ENCODE assay signal across 8 mouse cellular contexts in the genomic region with DNA sequence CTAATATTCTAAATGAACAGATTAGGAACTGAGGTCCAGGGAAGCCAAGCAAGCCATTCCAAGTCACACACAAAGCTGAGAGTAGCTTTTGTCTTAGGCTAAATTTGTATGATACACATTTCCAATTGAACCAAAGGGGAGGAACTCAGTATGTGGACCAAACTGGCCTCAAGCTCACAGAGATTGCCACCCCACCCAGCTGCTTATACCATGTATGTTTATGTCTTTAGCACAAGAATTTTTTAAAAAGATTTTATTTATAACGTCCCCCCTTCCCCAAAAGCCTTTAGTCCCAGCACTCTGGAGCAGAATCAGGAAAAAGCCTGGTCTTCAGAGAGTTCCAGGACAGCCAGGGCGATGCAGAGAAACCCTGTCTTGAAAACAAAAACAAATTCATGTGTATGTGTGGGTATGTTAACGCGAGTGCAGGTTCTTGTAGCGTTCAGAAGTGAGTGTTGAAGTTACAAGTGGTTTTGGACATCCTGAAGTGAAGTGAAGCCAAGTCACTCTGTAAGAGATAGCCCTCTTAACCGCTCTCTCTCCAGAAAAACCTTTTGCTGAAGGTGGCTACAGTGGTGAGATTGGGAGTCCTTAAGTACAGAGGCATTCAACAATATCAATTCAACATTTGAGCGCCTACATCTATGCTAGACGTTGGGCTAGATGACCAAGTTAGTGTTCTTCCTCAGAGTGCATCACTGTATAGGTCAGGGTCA. TPM values are rescaled to one million over a fixed set of nuclear protein-coding genes. Genes with fewer than 3 reads are reported as not detected.
DNase-seq lines count a peak whose midpoint lies in the region; ATAC-seq and TF ChIP-seq lines count a peak whose summit lies in the region.

No protein-coding gene starts in this region.

- no peak for TF ChIP-seq POLR2A in liver, adult 2 months (IDR thresholded peaks at IDR 0.05; ENCODE audit: extremely low read depth, insufficient read depth, low read length)

- no peak for ATAC-seq in forebrain, embryonic 11.5 days (replicated peaks; ENCODE audit: low FRiP score)
- no peak for ATAC-seq in stomach, embryonic 16.5 days (ENCODE audit: insufficient read depth, low FRiP score)

- no peak for TF ChIP-seq CTCF in liver, adult 2 months (IDR thresholded peaks at IDR 0.05; ENCODE audit: low read depth, low read length)

- H3K36me3 ChIP-seq in forebrain, embryonic 11.5 days (ENCODE audit: control insufficient read depth, insufficient read depth, low read length): no peaks in the 10 kb centered on the region
- H3K36me3 ChIP-seq in liver, adult 2 months (ENCODE audit: control insufficient read depth, insufficient read depth, low read length): no peaks in the 10 kb centered on the region
- H3K36me3 ChIP-seq in stomach, embryonic 16.5 days (ENCODE audit: control insufficient read depth, insufficient read depth, low read length): no peaks in the 10 kb centered on the region

- H3K4me3 ChIP-seq in forebrain, embryonic 11.5 days (ENCODE audit: low read depth, low read length): peak overlapping the region; percentile 93
- H3K4me3 ChIP-seq in liver, adult 2 months (ENCODE audit: insufficient read depth, low read depth, low read length): peak overlapping the region; percentile 86; the same call in 1 of the 2 replicates
- peak overlapping the region; percentile 64 for H3K4me3 ChIP-seq in stomach, embryonic 16.5 days (replicated peaks; ENCODE audit: low read length)

- H3K27me3 ChIP-seq in forebrain, embryonic 11.5 days (ENCODE audit: control insufficient read depth, insufficient read depth, low read length): no peaks in the 10 kb centered on the region
- H3K27me3 ChIP-seq in liver, adult 2 months (ENCODE audit: control insufficient read depth, insufficient read depth, low read length): no peaks in the 10 kb centered on the region
- no peaks in the 10 kb centered on the region for H3K27me3 ChIP-seq in stomach, embryonic 16.5 days (ENCODE audit: control insufficient read depth, insufficient read depth, low read length)

- H3K79me2 ChIP-seq in liver, adult 2 months (ENCODE audit: control insufficient read depth, insufficient read depth, low read length): peaks cover 8% of the 10 kb centered on the region; the same call in 1 of the 2 replicates

- WGBS in forebrain, embryonic 11.5 days: 34% methylated on average over 8 of the region's 8 CpGs
- 49% methylated on average over 8 of the region's 8 CpGs for WGBS in liver, adult 2 months
- WGBS in stomach, embryonic 16.5 days: 38% methylated on average over 8 of the region's 8 CpGs

- no peaks in the 10 kb centered on the region for H3K9me3 ChIP-seq in forebrain, embryonic 11.5 days (ENCODE audit: control insufficient read depth, low read length)
- H3K9me3 ChIP-seq in stomach, embryonic 16.5 days (replicated peaks; ENCODE audit: control insufficient read depth, low read length): no peaks in the 10 kb centered on the region

- peak; percentile 30 to 44 for DNase-seq in spleen, postnatal 10 days (ENCODE audit: low spot score in 2 of 2)
- DNase-seq in spleen, adult 12 weeks (ENCODE audit: low spot score): no peak
- DNase-seq in forebrain, embryonic 11.5 days (ENCODE audit: low spot score): no peak
- no peak for DNase-seq in liver, adult 2 months (ENCODE audit: extremely low read depth, low read depth, low spot score)
- no peak for DNase-seq in embryo, embryonic 11 days
- no peak for DNase-seq in cerebellum, postnatal 4 days (ENCODE audit: low spot score in 2 of 2)
- no peak for DNase-seq in layer of hippocampus, adult 11-12 months (ENCODE audit: low spot score)

- peak overlapping the region; percentile 97 for H3K9ac ChIP-seq in forebrain, embryonic 11.5 days (ENCODE audit: low read length)
- peak overlapping the region; percentile 38 for H3K9ac ChIP-seq in liver, adult 2 months (ENCODE audit: low read depth, low read length)
- H3K9ac ChIP-seq in stomach, embryonic 16.5 days (ENCODE audit: low read length): peak overlapping the region; percentile 87

- peak overlapping the region; percentile 95 for H3K27ac ChIP-seq in forebrain, embryonic 11.5 days (ENCODE audit: low read depth, low read length)
- no peak overlapping the region for H3K27ac ChIP-seq in liver, adult 2 months (replicated peaks; ENCODE audit: insufficient read depth, low read depth, low read length)
- no peak overlapping the region for H3K27ac ChIP-seq in stomach, embryonic 16.5 days (ENCODE audit: low read length)

- H3K4me2 ChIP-seq in forebrain, embryonic 11.5 days (ENCODE audit: low read depth, low read length, severe bottlenecking): peak overlapping the region; percentile 92
- peak overlapping the region; percentile 62 for H3K4me2 ChIP-seq in stomach, embryonic 16.5 days (ENCODE audit: low read depth, low read length)

- peaks cover 4% of the 10 kb centered on the region; the same call in 1 of the 2 replicates for H3K4me1 ChIP-seq in forebrain, embryonic 11.5 days (replicated peaks; ENCODE audit: control insufficient read depth, insufficient read depth, low read length)
- peaks cover 5% of the 10 kb centered on the region for H3K4me1 ChIP-seq in liver, adult 2 months (ENCODE audit: control insufficient read depth, insufficient read depth, low read length)
- peaks cover 14% of the 10 kb centered on the region; the same call in 1 of the 2 replicates for H3K4me1 ChIP-seq in stomach, embryonic 16.5 days (ENCODE audit: control insufficient read depth, insufficient read depth, low read length)

RNA-seq across cellular contexts. Expression of a gene that starts 0.9 kb away (rescaled TPM):
- 41.7 and 44.0 TPM in 2 replicates for polyA plus RNA-seq in forebrain, embryonic 11.5 days (2014; fragmentation: Nextera tagmentation; extraction: Ambion mirVana)
- total RNA-seq in liver, adult 2 months (2014; rRNA removed): 30.9 and 32.0 TPM in 2 replicates
- polyA plus RNA-seq in liver, adult 2 months (2012; rRNA removed): 4.5 and 5.6 TPM in 2 replicates
- 20.0 and 22.1 TPM in 2 replicates for polyA plus RNA-seq in stomach, embryonic 16.5 days (2015; fragmentation: Nextera tagmentation; extraction: Ambion mirVana)

Comparison
In these comparisons a context has a peak if more than half of its experiments do, and no peak if none do; other contexts are left out.
1. DNase-seq: peak in spleen, postnatal 10 days (2 of 2); none in spleen, adult 12 weeks (single experiment), forebrain, embryonic 11.5 days (single experiment), liver, adult 2 months (single experiment), embryo, embryonic 11 days (single experiment), cerebellum, postnatal 4 days (0 of 2) and layer of hippocampus, adult 11-12 months (single experiment).
2. H3K9ac ChIP-seq: peak in every context shown above with its lines; median percentile 97 in forebrain, embryonic 11.5 days; 87 in stomach, embryonic 16.5 days; 38 in liver, adult 2 months.
3. Peak in every context shown above with its lines, with median percentiles within 50 percentile points of each other: H3K4me3 ChIP-seq.